Mouse (Mus musculus) limb, embryonic 14.5 days (tissue): ENCODE measurements around the gene Sult2b1. TPM values are rescaled to one million over a fixed set of nuclear protein-coding genes. Genes with fewer than 3 reads are reported as not detected.

Experiments
- ATAC-seq: fragments of 200-750 bp; cut with Nextera tagmentation; 2 replicates; pipeline ENCODE4 v1.8.0; 2017; ENCODE audit warnings: low read depth, moderate number of reproducible peaks, moderate TSS enrichment; ENCODE audit not compliant: low FRiP score
- DNase-seq: peaks from one replicate; pipeline ENCODE4 v3.0.0-alpha.2; 2015; ENCODE audit warnings: low spot score
- H3K27ac ChIP-seq: fragments of 300-500 bp; sonication (generic); replicated peaks from 2 replicates; pipeline ENCODE4 v1.5.1; 2014; ENCODE audit warnings: low read depth, mild to moderate bottlenecking, low read length, moderate library complexity, mixed read lengths
- H3K27me3 ChIP-seq: fragments of 300-500 bp; sonication (generic); 2 replicates; pipeline ENCODE4 v1.6.1; 2014; ENCODE audit warnings: low read length, mixed read lengths; ENCODE audit not compliant: control insufficient read depth, insufficient read depth
- H3K36me3 ChIP-seq: fragments of 300-500 bp; sonication (generic); 2 replicates; pipeline ENCODE4 v1.6.1; 2014; ENCODE audit warnings: mild to moderate bottlenecking, low read length, moderate library complexity, mixed read lengths; ENCODE audit not compliant: control insufficient read depth, insufficient read depth
- H3K4me1 ChIP-seq: fragments of 300-500 bp; sonication (generic); 2 replicates; pipeline ENCODE4 v1.6.1; 2014; ENCODE audit warnings: antibody characterized with exemption, low read length, mixed read lengths; ENCODE audit not compliant: control insufficient read depth, insufficient read depth
- H3K4me2 ChIP-seq: fragments of 300-500 bp; sonication (generic); replicated peaks from 2 replicates; pipeline ENCODE4 v1.6.1; 2014; ENCODE audit warnings: low read depth, mild to moderate bottlenecking, low read length, moderate library complexity; ENCODE audit not compliant: severe bottlenecking
- H3K4me3 ChIP-seq: fragments of 300-500 bp; sonication (generic); replicated peaks from 2 replicates; pipeline ENCODE4 v1.5.1; 2014; ENCODE audit warnings: low read length
- H3K9ac ChIP-seq: fragments of 300-500 bp; sonication (generic); 2 replicates; pipeline ENCODE4 v1.6.1; 2014; ENCODE audit warnings: mild to moderate bottlenecking, low read depth, low read length, moderate library complexity; ENCODE audit not compliant: severe bottlenecking
- H3K9me3 ChIP-seq: fragments of 300-500 bp; sonication (generic); 2 replicates; pipeline ENCODE4 v1.6.1; 2016; ENCODE audit warnings: low read length; ENCODE audit not compliant: control insufficient read depth
- POLR2A ChIP-seq: fragments of 200-500 bp; IDR thresholded peaks from 2 replicates; pipeline ENCODE4 v1.8.0; 2012; ENCODE audit warnings: inconsistent platforms, mild to moderate bottlenecking, moderate library complexity, borderline replicate concordance; ENCODE audit not compliant: insufficient read depth, insufficient read length; ENCODE audit errors: extremely low read depth
- WGBS: fragments of 180-500 bp; shearing (Covaris S2); extraction: QIAGEN DNeasy Blood & Tissue Kit; methylation state at CpG from one replicate; pipeline ENCODE4 v1.1.7; 2014; 5-methylcytosine and 5-hydroxymethylcytosine counted together
- polyA plus RNA-seq, 2 experiments: library from polyadenylated mRNA; depleted of rRNA in 1 of 2; stranded (reverse) in 1 of 2; unstranded in 1 of 2; fragments of >200 nt; fragmentation: Nextera tagmentation in 1 of 2; extraction: Ambion mirVana in 1 of 2; gene quantifications; 2 replicates each; pipeline versions ENCODE4 v1.2.1 to v1.2.3; 2012 to 2014

The Sult2b1 gene
- polyA plus RNA-seq, 2 experiments = 8.9 to 31.7 TPM

DNA sequence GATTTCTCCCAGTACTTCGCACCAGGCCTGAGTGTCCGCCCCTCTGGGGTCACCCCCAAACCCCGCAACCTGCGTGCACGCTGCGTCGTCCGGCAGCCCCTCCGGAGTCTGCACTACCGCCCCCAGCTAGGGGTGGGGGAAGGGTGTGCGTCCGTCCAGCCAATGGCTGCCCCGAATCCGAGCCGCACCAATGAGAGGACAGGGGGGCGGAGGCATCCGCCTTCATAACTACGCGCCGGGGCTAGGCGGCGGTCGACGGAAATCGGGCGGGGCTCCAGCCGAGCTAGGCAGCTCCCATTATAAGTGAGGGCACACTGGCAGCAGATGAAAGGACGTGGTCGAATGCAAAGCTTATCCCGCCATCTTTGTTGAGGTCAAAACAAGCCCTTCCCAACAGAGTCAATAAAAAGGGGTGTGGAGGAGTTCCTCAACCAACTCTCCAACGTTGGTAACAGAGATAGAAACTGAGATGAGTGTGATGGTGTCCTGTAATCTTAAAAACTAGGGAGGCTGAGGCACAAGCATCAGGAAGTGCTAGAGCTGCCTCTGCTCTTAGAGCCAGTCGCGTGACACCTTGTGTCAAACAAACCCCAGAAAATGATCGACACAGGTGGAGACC lies 69.3 kb downstream of the Sult2b1 start, which contains the start of gene Rpl18:
Rpl18 (plus strand) TSS at position 368 of the 619 bp plus-strand sequence.
- peaks cover 49% of the 10 kb centered on the region for H3K36me3 ChIP-seq
- H3K27me3 ChIP-seq = no peaks in the 10 kb centered on the region
- H3K4me1 ChIP-seq = peaks cover 31% of the 10 kb centered on the region
- no peaks in the 10 kb centered on the region for H3K9me3 ChIP-seq
- H3K4me3 ChIP-seq = peak within 1 kb of the TSS; percentile 47
- 7% methylated on average over 33 of the region's 34 CpGs for WGBS
- peak within 1 kb of the TSS; percentile 49 for H3K9ac ChIP-seq
- no peak within 1 kb of the TSS; the same call in 1 of the 2 replicates for H3K27ac ChIP-seq
- DNase-seq (peak; percentile 98), ATAC-seq (peak; percentile 92)
- peak within 1 kb of the TSS; percentile 88 for H3K4me2 ChIP-seq
- TF ChIP-seq POLR2A = peak; percentile 42; the same call in 1 of the 2 replicates

DNA sequence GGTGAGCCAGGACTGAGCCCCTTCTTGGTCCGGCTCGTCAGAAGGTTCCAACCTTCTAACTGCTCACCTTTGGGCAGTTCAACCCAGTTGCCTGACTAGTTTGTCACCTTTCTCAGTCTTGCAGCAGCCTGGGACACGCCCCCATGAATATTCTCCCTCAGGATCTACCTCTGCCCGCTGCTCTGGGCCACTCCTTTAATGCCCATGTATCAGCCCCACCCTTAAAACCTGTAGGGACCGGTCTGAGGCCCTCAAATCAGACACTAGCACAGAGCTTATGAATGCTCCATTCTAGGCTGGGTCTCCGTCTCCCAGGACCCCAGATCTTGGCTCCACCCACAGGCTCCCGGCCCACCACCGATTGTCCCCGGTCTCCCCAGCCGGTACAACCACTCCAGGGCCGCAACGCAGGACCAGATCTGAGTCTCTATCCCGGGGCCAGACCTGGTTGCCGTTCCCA lies 69.8 kb downstream of the Sult2b1 start:
- Histone ChIP-seq H3K9me3 (no peaks in the 10 kb centered on the region), H3K4me2 (peak overlapping the region; percentile 88), H3K4me3 (peak overlapping the region; percentile 47), H3K27me3 (no peaks in the 10 kb centered on the region), H3K4me1 (peaks cover 31% of the 10 kb centered on the region), H3K36me3 (peaks cover 49% of the 10 kb centered on the region), H3K27ac (no peak overlapping the region), H3K9ac (peak overlapping the region; percentile 49)
- DNase-seq (no peak), ATAC-seq (peak; percentile 17)
- WGBS = 10% methylated on average over 14 of the region's 14 CpGs
- TF ChIP-seq POLR2A = no peak

DNA sequence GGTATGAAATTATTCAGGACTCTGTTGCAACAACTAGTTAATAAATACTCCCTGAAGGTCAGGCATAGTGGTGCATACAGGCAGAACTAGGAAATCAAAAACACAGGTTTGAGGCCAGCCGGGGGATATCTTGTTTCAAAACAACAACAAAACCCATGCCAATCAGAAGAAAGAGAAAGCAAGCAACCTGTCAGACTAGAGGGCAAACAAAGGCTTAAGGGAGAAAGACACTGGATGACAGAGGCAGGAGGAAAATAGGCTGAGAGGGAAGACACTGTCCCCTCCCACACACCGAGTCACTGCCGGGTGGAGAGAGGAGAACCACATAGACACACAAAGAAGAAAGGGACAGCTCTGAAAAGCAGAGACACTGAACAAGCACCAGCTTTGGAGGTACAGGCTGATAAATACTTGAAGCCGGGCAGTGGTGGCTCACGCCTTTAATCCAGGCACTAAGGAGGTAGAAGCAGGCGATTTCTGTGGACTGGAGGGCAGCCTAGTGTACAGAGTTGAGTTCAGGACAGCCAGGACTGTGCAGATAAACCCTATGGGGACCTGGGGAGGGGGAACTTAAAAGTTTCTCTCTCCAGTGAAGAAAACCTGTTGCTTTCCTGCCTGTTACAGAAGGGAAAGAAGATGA lies 70.5 kb downstream of the Sult2b1 start:
- H3K27me3 ChIP-seq = no peaks in the 10 kb centered on the region
- DNase-seq = no peak
- H3K36me3 ChIP-seq = peaks cover 48% of the 10 kb centered on the region
- TF ChIP-seq POLR2A = no peak
- no peak for ATAC-seq
- H3K9ac ChIP-seq = no peak overlapping the region
- peaks cover 28% of the 10 kb centered on the region for H3K4me1 ChIP-seq
- no peaks in the 10 kb centered on the region for H3K9me3 ChIP-seq
- H3K27ac ChIP-seq = no peak overlapping the region
- peak overlapping the region; percentile 88 for H3K4me2 ChIP-seq
- peak overlapping the region; percentile 47 for H3K4me3 ChIP-seq
- 91% methylated on average over 6 of the region's 6 CpGs for WGBS

DNA sequence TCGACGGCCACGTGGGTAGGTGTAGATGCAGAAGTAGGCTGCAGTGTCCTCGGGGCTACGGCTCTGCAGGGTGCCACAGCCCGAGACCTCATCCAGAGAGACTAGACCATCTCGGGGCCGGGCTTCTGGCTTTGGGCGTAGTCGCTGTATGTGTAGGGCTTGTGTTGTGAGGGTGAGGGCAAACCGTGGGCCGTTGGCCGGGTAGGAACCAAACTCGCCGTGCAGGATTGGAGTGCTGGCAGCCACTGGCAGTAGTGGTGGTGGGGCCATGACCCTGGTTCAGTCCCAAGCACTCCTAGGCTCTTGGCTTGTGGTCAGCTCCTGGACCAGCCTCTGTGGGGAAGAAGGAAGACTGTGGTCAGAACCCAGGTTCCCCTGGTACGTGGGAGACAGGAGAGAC lies 71.1 kb downstream of the Sult2b1 start:
- no peaks in the 10 kb centered on the region for H3K27me3 ChIP-seq
- 95% methylated on average over 16 of the region's 16 CpGs for WGBS
- DNase-seq (no peak), ATAC-seq (no peak)
- no peak overlapping the region for H3K9ac ChIP-seq
- no peak for TF ChIP-seq POLR2A
- H3K4me3 ChIP-seq = no peak overlapping the region
- peaks cover 48% of the 10 kb centered on the region for H3K36me3 ChIP-seq
- no peak overlapping the region for H3K27ac ChIP-seq
- peaks cover 27% of the 10 kb centered on the region for H3K4me1 ChIP-seq
- no peak overlapping the region for H3K4me2 ChIP-seq
- no peaks in the 10 kb centered on the region for H3K9me3 ChIP-seq

DNA sequence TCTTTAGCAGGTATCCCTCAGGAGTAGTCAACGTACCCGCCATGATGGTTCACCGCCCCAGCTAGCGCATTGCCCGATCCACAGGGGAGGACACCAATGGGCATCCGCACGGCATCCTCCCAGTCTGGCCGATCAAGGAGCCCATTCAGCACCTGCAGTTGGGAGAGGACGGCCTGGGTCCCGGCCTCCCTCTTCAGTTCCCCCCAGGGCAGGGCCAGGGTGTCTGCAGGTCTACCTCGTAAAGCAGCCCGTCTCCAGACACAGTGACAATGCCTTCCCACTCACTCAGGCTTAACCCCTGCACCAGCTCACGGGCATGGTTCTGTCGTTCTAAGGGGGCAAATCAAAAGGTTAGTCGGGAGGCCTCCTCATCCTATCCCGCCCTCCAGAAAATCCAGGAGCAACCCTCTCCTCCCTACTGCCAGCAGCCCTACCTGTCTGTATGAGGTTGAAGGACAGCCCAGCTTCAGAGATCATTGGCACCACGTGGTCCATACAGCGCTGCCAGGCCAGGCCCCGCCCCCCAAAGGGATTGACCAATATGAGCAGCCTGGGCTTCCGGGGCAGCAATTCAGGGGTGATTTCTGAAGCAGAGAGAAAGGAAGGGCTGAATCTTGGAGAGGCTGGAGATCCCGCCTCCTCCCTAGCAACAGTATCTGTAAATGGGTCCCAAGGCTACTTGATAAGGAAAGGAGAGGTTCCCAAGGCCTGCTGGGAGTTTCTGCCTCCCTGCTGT lies 72.3 kb downstream of the Sult2b1 start:
- Histone ChIP-seq H3K4me1 (peaks cover 39% of the 10 kb centered on the region), H3K27ac (no peak overlapping the region), H3K27me3 (no peaks in the 10 kb centered on the region), H3K36me3 (peaks cover 48% of the 10 kb centered on the region), H3K4me2 (no peak overlapping the region), H3K4me3 (no peak overlapping the region), H3K9me3 (no peaks in the 10 kb centered on the region), H3K9ac (no peak overlapping the region)
- DNase-seq (no peak), ATAC-seq (no peak)
- TF ChIP-seq POLR2A = no peak
- WGBS = 87% methylated on average over 21 of the region's 21 CpGs
